Mouse (Mus musculus): ENCODE measurements at regions not wholly inside any gene's neighbourhood (a gene's known extent, or its start where the extent isn't known, plus 50 kb on each side); places are given as distances from the start of the nearest gene placed in this dataset.

- TF ChIP-seq CTCF (IDR thresholded peaks at IDR 0.05; ENCODE audit: control insufficient read depth, insufficient read depth, insufficient read length) (no peak), USF1 (IDR thresholded peaks at IDR 0.05; ENCODE audit: low read depth) (no peak), MAX (IDR thresholded peaks at IDR 0.05) (no peak), MYOD1 (IDR thresholded peaks at IDR 0.05; ENCODE audit: control insufficient read depth, insufficient read length, low read depth) (no peak), CEBPB (IDR thresholded peaks at IDR 0.05; ENCODE audit: low read depth) (no peak), MYOG (IDR thresholded peaks at IDR 0.05; ENCODE audit: control insufficient read depth, extremely low read depth, insufficient read length) (no peak), FOSL1 (IDR thresholded peaks at IDR 0.05; ENCODE audit: insufficient read depth, low read length, poor library complexity, severe bottlenecking) (no peak)
Measured at GRCm38 (mm10) chr2:53723231-53723630, 362.1 kb downstream of the Rprm start.

Data from C2C12 (cell line).